Mouse (Mus musculus) A20 (cell line): ENCODE results near the gene Mief1.

Source experiments
- DNase-seq: peaks from one replicate; pipeline ENCODE4 v3.0.0-alpha.2; 2011; ENCODE audit warnings: low read depth, low spot score

The Mief1 gene

GRCm38 (mm10) chr15:80263610-80264575 lies 30.1 kb downstream of the Mief1 start, which contains the start of gene Rps19bp1:
Gene Rps19bp1, minus strand, starts transcription at chr15:80264315.
- peak; percentile 96 for DNase-seq

GRCm38 (mm10) chr15:80266281-80266680 lies 32.5 kb downstream of the Mief1 start:
- peak; percentile 81 for DNase-seq

GRCm38 (mm10) chr15:80271858-80272396 lies 38.1 kb downstream of the Mief1 start:
- DNase-seq = no peak

- no peak for DNase-seq
These were observed 43.3 kb downstream of the Mief1 start for GRCm38 (mm10) chr15:80277107-80277506.

GRCm38 (mm10) chr15:80277625-80278024 lies 43.8 kb downstream of the Mief1 start:
- peak; percentile 47 for DNase-seq

- no peak for DNase-seq
These were observed 44.4 kb downstream of the Mief1 start for GRCm38 (mm10) chr15:80278121-80278759.

GRCm38 (mm10) chr15:80279053-80279452 lies 45.2 kb downstream of the Mief1 start:
- no peak for DNase-seq

GRCm38 (mm10) chr15:80280646-80281045 lies 46.8 kb downstream of the Mief1 start:
- DNase-seq = peak; percentile 52

- no peak for DNase-seq
These were observed 53.1 kb downstream of the Mief1 start, which contains the start of gene Cacna1i for GRCm38 (mm10) chr15:80286851-80287415. Gene Cacna1i, plus strand, starts transcription at chr15:80287238.

GRCm38 (mm10) chr15:80288036-80288435 lies 54.2 kb downstream of the Mief1 start:
- DNase-seq = no peak

- DNase-seq = peak; percentile 86
These were observed 55.6 kb downstream of the Mief1 start for GRCm38 (mm10) chr15:80289436-80289835.

GRCm38 (mm10) chr15:80297146-80297545 lies 63.3 kb downstream of the Mief1 start:
- DNase-seq = peak; percentile 36
